Mouse (Mus musculus) liver, postnatal 0 days (tissue): ENCODE measurements around the gene 6430571L13Rik. TPM values are rescaled to one million over a fixed set of nuclear protein-coding genes. Genes with fewer than 3 reads are reported as not detected.

Source experiments
- ATAC-seq: fragments of 200-750 bp; cut with Nextera tagmentation; 2 replicates; pipeline ENCODE4 v1.8.0; 2017; ENCODE audit warnings: mild to moderate bottlenecking, moderate library complexity
- DNase-seq: peaks from one replicate; pipeline ENCODE4 v3.0.0-alpha.2; 2016
- H3K27ac ChIP-seq: fragments of 300-500 bp; sonication (generic); 2 replicates; pipeline ENCODE4 v1.5.1; 2014; ENCODE audit warnings: antibody characterized with exemption, moderate library complexity, mild to moderate bottlenecking, low read depth
- H3K27me3 ChIP-seq: fragments of 300-500 bp; sonication (generic); 2 replicates; pipeline ENCODE4 v1.6.1; 2014; ENCODE audit warnings: low read length, control low read depth, mixed read lengths; ENCODE audit not compliant: insufficient read depth
- H3K36me3 ChIP-seq: fragments of 300-500 bp; sonication (generic); replicated peaks from 2 replicates; pipeline ENCODE4 v1.6.1; 2014; ENCODE audit warnings: mild to moderate bottlenecking, control low read depth, low read length, moderate library complexity, mixed read lengths; ENCODE audit not compliant: insufficient read depth
- H3K4me1 ChIP-seq: fragments of 300-500 bp; sonication (generic); 2 replicates; pipeline ENCODE4 v1.6.1; 2014; ENCODE audit warnings: antibody characterized with exemption, mild to moderate bottlenecking, control low read depth; ENCODE audit not compliant: insufficient read depth
- H3K4me2 ChIP-seq: fragments of 300-500 bp; sonication (generic); 2 replicates; pipeline ENCODE4 v1.6.1; 2014; ENCODE audit warnings: low read depth, mild to moderate bottlenecking, low read length, moderate library complexity, mixed read lengths
- H3K4me3 ChIP-seq: fragments of 300-500 bp; sonication (generic); 2 replicates; pipeline ENCODE4 v1.5.1; 2014; ENCODE audit warnings: low read depth, low read length
- H3K9ac ChIP-seq: fragments of 300-500 bp; sonication (generic); replicated peaks from 2 replicates; pipeline ENCODE4 v1.6.1; 2014; ENCODE audit warnings: mild to moderate bottlenecking, moderate library complexity
- H3K9me3 ChIP-seq: fragments of 300-500 bp; sonication (generic); 2 replicates; pipeline ENCODE4 v1.6.1; 2016; ENCODE audit warnings: mild to moderate bottlenecking, control low read depth, low read length, mixed read lengths
- CTCF ChIP-seq: sonication (generic); IDR thresholded peaks from 2 replicates; pipeline ENCODE4 v1.5.1; 2016; ENCODE audit warnings: antibody characterized with exemption, low read depth
- EP300 ChIP-seq: IDR thresholded peaks from 2 replicates; pipeline ENCODE4 v1.6.1; 2016; ENCODE audit warnings: antibody characterized with exemption, low read depth, mild to moderate bottlenecking
- WGBS: fragments of 180-500 bp; shearing (Covaris S2); extraction: QIAGEN DNeasy Blood & Tissue Kit; methylation state at CpG from one replicate; pipeline ENCODE4 v1.1.7; 2014; ENCODE audit not compliant: insufficient replicate concordance; 5-methylcytosine and 5-hydroxymethylcytosine counted together
- polyA plus RNA-seq: library from polyadenylated mRNA; unstranded; fragments of >200 nt; fragmentation: Nextera tagmentation; extraction: Ambion mirVana; gene quantifications from 2 replicates; pipeline ENCODE4 v1.2.1, GENCODE M21; 2015

6430571L13Rik gene
- polyA plus RNA-seq, 1 experiment from 2014 or later = 0.14 TPM

DNA sequence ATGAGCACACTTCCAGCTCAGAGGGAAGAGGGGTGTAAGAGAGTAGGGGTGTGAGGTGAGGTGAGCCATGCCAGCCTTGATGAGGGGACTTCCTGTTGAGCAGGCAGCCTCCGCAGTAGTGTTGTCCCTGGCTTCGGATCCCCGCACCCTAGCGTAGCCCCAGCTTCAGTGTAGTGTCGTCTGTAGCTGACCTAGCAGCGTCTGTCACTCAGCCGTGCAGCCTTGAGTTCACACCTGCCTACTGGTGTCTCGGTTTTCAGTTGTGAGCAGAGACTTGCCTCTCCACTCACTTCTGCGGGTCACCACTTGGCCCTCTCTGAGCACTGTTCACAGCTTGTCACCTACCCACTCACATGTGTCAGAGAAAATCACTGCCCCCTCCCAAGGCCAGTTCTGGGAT lies 31.2 kb upstream of the 6430571L13Rik start:
- Histone ChIP-seq H3K27ac (no peak overlapping the region), H3K4me3 (no peak overlapping the region), H3K4me1 (peaks cover 62% of the 10 kb centered on the region), H3K4me2 (no peak overlapping the region), H3K36me3 (no peaks in the 10 kb centered on the region), H3K9ac (no peak overlapping the region), H3K9me3 (no peaks in the 10 kb centered on the region), H3K27me3 (no peaks in the 10 kb centered on the region)
- DNase-seq (no peak), ATAC-seq (no peak)
- TF ChIP-seq EP300 = no peak
- TF ChIP-seq CTCF = no peak
- WGBS = 80% methylated on average over 9 of the region's 9 CpGs

DNA sequence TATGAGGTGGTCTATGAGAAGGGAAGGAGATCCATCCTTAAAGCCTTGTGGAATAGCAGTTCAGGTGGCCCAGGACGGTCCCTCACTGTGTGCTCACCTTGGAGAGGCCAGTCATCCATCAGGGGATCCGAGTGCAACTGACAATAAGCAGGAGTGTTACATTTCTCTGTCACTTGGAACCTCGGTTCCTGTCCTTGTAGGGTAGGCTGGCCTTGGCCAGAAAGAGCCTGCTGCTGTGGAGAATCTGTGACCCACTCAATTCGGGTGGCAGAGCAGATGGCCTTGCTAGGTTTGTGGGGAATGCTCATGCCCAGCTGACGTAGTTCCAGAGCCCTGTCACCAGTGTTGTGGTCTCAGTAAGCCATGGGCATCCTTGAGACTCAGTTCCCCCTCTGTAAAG lies 30.8 kb upstream of the 6430571L13Rik start:
- no peaks in the 10 kb centered on the region for H3K27me3 ChIP-seq
- WGBS = 75% methylated on average over 5 of the region's 5 CpGs
- no peak for ATAC-seq
- no peak overlapping the region for H3K27ac ChIP-seq
- no peaks in the 10 kb centered on the region for H3K9me3 ChIP-seq
- H3K36me3 ChIP-seq = no peaks in the 10 kb centered on the region
- no peak overlapping the region for H3K4me3 ChIP-seq
- H3K4me1 ChIP-seq = peaks cover 58% of the 10 kb centered on the region
- TF ChIP-seq EP300 (no peak), CTCF (no peak)
- H3K9ac ChIP-seq = no peak overlapping the region
- no peak for DNase-seq
- no peak overlapping the region for H3K4me2 ChIP-seq

DNA sequence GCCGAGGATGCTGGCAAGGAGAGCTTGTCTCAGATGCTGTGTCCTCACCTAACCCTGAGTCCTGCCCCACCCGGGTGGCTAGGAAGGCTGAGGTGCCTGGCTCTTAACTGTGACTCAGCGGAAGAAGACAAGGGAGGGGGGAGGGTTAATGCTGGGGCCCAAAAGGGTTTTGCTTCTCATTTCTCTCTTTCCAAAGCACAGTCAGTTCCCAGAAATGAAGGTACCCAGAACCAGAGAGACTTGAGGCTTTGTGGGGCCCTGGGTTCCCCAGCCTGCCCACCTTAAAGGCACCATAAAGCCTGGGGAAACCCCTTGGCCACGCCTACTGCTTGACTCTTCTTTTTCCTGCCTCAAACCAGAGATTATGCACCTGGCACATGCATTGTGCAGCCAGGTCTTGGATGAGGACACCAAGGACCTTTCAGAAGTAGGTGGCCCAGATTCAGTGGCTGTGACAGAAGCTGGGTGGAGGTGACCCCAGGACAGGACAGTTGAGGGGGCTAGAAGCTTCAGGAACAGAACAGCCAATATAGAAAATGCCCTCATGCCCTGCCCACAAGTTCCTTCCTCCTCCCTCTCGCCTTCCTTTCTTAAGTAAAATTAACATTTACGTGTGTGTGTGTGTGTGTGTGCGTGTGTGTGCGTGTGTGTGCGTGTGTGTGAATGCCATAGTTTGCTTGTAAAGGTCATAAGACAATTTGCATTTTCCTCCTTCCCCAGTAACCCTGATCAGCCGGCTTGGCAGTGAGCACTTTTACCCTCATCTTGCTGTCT lies 27.4 kb upstream of the 6430571L13Rik start:
- peak overlapping the region; percentile 83 for H3K27ac ChIP-seq
- H3K4me1 ChIP-seq = peaks cover 26% of the 10 kb centered on the region
- no peaks in the 10 kb centered on the region for H3K9me3 ChIP-seq
- H3K4me2 ChIP-seq = peak overlapping the region; percentile 53
- ATAC-seq (peak; percentile 88), DNase-seq (peak; percentile 67)
- no peak for TF ChIP-seq CTCF
- TF ChIP-seq EP300 = peak; percentile 54; the same call in 1 of the 2 replicates
- H3K27me3 ChIP-seq = no peaks in the 10 kb centered on the region
- 22% methylated on average over 10 of the region's 10 CpGs for WGBS
- no peak overlapping the region for H3K4me3 ChIP-seq
- H3K9ac ChIP-seq = peak overlapping the region; percentile 53
- no peaks in the 10 kb centered on the region for H3K36me3 ChIP-seq

DNA sequence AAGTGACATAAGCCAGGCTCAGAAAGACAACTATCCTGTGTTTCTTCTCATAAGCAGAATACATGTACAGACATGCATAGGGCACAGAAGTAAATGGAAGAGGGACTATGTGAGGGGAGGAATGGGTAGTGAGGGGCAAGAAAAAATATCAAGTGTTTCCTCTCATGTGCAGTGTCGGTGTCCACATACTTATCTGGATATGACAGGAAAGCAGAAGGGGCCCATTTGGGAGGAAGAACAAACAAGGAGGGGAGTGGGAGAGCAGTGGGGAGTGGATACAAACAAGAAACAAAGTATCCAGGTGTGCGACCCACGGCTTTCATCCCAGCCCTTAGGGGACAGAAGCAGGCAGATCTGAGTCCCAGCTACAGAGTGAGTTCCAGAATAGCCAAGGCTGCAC lies 26.5 kb upstream of the 6430571L13Rik start:
- Histone ChIP-seq H3K36me3 (no peaks in the 10 kb centered on the region), H3K4me3 (no peak overlapping the region), H3K27ac (no peak overlapping the region), H3K27me3 (no peaks in the 10 kb centered on the region), H3K9ac (no peak overlapping the region), H3K9me3 (no peaks in the 10 kb centered on the region), H3K4me1 (peaks cover 18% of the 10 kb centered on the region), H3K4me2 (no peak overlapping the region)
- TF ChIP-seq CTCF = no peak
- no peak for TF ChIP-seq EP300
- ATAC-seq (no peak), DNase-seq (no peak)
- 61% methylated on average over 3 of the region's 3 CpGs for WGBS

DNA sequence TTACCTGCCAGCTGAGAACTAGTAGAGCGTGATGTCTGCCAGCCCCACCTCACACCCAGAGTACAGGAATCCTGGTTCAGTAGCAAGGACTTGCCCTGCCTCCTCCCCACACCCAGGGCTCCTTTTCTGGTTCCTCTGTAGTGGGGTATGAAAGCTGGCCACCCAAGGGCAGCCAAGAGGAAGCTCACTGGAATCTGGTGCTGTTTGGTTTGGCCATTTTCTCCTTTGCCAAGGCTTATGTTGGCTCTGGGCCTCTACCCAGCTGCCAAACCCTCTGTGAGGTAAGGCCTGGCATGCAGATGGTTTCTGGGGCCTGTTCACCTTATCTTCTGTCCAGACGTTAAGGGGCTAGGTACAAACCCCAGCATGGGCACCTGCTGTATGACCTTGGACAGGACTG lies 24.6 kb upstream of the 6430571L13Rik start:
- ATAC-seq (no peak), DNase-seq (no peak)
- no peaks in the 10 kb centered on the region for H3K9me3 ChIP-seq
- no peak overlapping the region for H3K4me3 ChIP-seq
- H3K4me1 ChIP-seq = peaks cover 18% of the 10 kb centered on the region
- H3K27me3 ChIP-seq = no peaks in the 10 kb centered on the region
- no peaks in the 10 kb centered on the region for H3K36me3 ChIP-seq
- TF ChIP-seq CTCF = no peak
- TF ChIP-seq EP300 = no peak
- H3K4me2 ChIP-seq = no peak overlapping the region
- 72% methylated on average over 2 of the region's 2 CpGs for WGBS
- H3K27ac ChIP-seq = no peak overlapping the region
- H3K9ac ChIP-seq = no peak overlapping the region

DNA sequence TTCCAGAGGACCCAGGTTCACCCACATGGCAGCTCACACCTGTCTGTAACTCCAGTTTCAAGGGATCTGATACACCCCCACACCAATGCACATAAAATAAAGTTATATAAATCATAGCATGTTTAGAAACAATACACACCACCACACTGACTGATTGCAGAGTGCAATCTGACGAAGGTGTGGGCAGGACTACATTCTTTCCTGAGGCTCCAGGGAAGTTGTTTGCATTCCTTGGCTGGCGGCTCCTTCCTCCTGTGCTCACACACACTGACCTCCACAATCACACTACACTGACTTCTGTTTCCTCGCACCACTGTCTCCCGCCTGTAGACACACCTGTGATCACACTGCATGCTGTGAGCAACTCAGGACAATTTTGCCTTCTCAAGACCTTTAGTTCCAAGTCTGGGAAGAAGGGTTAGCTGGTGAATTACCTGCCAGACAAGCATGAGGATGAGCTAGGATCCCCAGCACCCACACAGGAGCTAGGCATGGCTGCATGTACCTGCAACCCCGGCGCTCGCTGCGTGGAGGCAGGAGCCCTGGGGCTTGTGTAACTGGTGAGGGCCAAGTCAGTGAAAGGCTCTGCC lies 17.8 kb upstream of the 6430571L13Rik start:
- Histone ChIP-seq H3K36me3 (no peaks in the 10 kb centered on the region), H3K4me3 (no peak overlapping the region), H3K9ac (no peak overlapping the region), H3K27ac (no peak overlapping the region), H3K4me2 (no peak overlapping the region), H3K27me3 (no peaks in the 10 kb centered on the region), H3K4me1 (0 out of 2 replicates have a peak, but pooled peaks cover 2% of the 10 kb centered on the region), H3K9me3 (no peaks in the 10 kb centered on the region)
- TF ChIP-seq EP300 (no peak), CTCF (no peak)
- WGBS = 80% methylated on average over 8 of the region's 8 CpGs
- ATAC-seq = no peak
- no peak for DNase-seq
